Mouse (Mus musculus) hindbrain, embryonic 10.5 days (tissue): Measurements from ENCODE around the gene Il24. TPM values are rescaled to one million over a fixed set of nuclear protein-coding genes. Genes with fewer than 3 reads are reported as not detected.

ENCODE experiments used
- DNase-seq: peaks from one replicate; pipeline ENCODE4 v3.0.0-alpha.2; 2017; ENCODE audit warnings: low spot score
- H3K27ac ChIP-seq: fragments of 300-500 bp; sonication (generic); 2 replicates; pipeline ENCODE4 v1.5.1; 2016; ENCODE audit warnings: mild to moderate bottlenecking, moderate library complexity
- H3K27me3 ChIP-seq: fragments of 300-500 bp; sonication (generic); 2 replicates; pipeline ENCODE4 v1.6.1; 2016; ENCODE audit warnings: mild to moderate bottlenecking; ENCODE audit not compliant: poor library complexity, insufficient read depth, severe bottlenecking
- H3K36me3 ChIP-seq: fragments of 300-500 bp; sonication (generic); 2 replicates; pipeline ENCODE4 v1.6.1; 2016; ENCODE audit warnings: mild to moderate bottlenecking, moderate library complexity
- H3K4me1 ChIP-seq: fragments of 300-500 bp; sonication (generic); replicated peaks from 2 replicates; pipeline ENCODE4 v1.6.1; 2016; ENCODE audit warnings: mild to moderate bottlenecking
- H3K4me3 ChIP-seq: fragments of 300-500 bp; sonication (generic); 2 replicates; pipeline ENCODE4 v1.5.1; 2016; ENCODE audit warnings: mild to moderate bottlenecking, moderate library complexity
- H3K9me3 ChIP-seq: fragments of 300-500 bp; sonication (generic); 2 replicates; pipeline ENCODE4 v1.6.1; 2016; ENCODE audit warnings: mild to moderate bottlenecking, moderate library complexity
- WGBS: fragments of 180-500 bp; shearing (Covaris S2); methylation state at CpG from one replicate; pipeline ENCODE4 v1.1.7; 2016; 5-methylcytosine and 5-hydroxymethylcytosine counted together
- polyA plus RNA-seq: library from polyadenylated mRNA; unstranded; fragments of >200 nt; fragmentation: Nextera tagmentation; extraction: Ambion mirVana; gene quantifications from 2 replicates; pipeline ENCODE4 v1.2.1, GENCODE M21; 2016

Il24 gene
- polyA plus RNA-seq: not detected in 2 replicates

- no peaks in the 10 kb centered on the region for H3K4me1 ChIP-seq
- no peaks in the 10 kb centered on the region for H3K27me3 ChIP-seq
- no peaks in the 10 kb centered on the region for H3K36me3 ChIP-seq
- no peaks in the 10 kb centered on the region for H3K9me3 ChIP-seq
- no peak within 1 kb of the TSS for H3K4me3 ChIP-seq
- DNase-seq: no peak
- no peak within 1 kb of the TSS for H3K27ac ChIP-seq
Measured at GRCm38 (mm10) chr1:130887354-130887753, at the start of gene Il24. Gene Il24 (minus strand): TSS chr1:130887454.

GRCm38 (mm10) chr1:130936351-130936750, 49.1 kb upstream of the Il24 start:
- Histone ChIP-seq H3K9me3 (no peaks in the 10 kb centered on the region), H3K4me1 (peaks cover 10% of the 10 kb centered on the region), H3K27ac (no peak overlapping the region), H3K4me3 (no peak overlapping the region), H3K27me3 (no peaks in the 10 kb centered on the region), H3K36me3 (no peaks in the 10 kb centered on the region)
- peak; percentile 52 for DNase-seq
- 53% methylated on average over 6 of the region's 6 CpGs for WGBS

- H3K4me3 ChIP-seq: no peak overlapping the region
- no peak for DNase-seq
- no peaks in the 10 kb centered on the region for H3K27me3 ChIP-seq
- no peaks in the 10 kb centered on the region for H3K36me3 ChIP-seq
- no peak overlapping the region for H3K27ac ChIP-seq
- H3K4me1 ChIP-seq: no peaks in the 10 kb centered on the region
- no peaks in the 10 kb centered on the region for H3K9me3 ChIP-seq
Measured at GRCm38 (mm10) chr1:130926484-130926883, 39.2 kb upstream of the Il24 start.

- no peak overlapping the region for H3K27ac ChIP-seq
- no peaks in the 10 kb centered on the region for H3K36me3 ChIP-seq
- no peaks in the 10 kb centered on the region for H3K4me1 ChIP-seq
- DNase-seq: no peak
- no peak overlapping the region for H3K4me3 ChIP-seq
- no peaks in the 10 kb centered on the region for H3K9me3 ChIP-seq
- H3K27me3 ChIP-seq: no peaks in the 10 kb centered on the region
- 29% methylated on average over 1 of the region's 1 CpGs for WGBS
Measured at GRCm38 (mm10) chr1:130918323-130918980, 31.2 kb upstream of the Il24 start.

DNA sequence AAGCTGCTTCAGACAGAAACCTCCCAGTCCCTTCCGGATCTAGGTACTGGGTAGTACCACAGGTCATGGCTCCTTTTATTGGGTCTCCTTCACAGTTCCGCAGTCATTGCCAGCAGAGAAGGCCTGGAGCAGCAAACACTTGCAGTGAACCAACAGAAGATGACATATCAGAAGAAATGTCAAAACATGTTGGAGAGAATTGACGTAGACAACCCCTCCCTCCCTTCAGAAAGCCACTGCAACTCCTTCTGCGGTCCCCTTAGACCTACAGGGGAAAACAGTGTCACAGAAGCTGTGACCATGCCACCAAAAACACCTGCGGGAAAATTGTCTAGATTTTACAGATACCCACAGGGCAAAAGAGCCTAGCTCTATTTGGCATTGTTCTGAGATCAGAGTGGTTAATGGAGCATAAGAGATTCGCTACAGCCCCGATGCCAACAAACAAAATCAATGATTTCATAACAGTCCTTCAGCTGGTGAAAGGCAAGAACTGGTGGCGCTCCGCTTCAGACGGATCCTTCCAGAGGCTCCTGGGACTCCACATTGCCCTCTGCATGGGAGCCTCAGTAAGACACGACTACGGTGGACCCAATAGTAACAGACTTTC, 24.3 kb upstream of the Il24 start, which contains the start of gene Il20:
Gene Il20, minus strand, starts transcription at position 51 of the 610 bp plus-strand sequence.
- no peaks in the 10 kb centered on the region for H3K4me1 ChIP-seq
- no peak within 1 kb of the TSS for H3K4me3 ChIP-seq
- DNase-seq: no peak
- no peak within 1 kb of the TSS for H3K27ac ChIP-seq
- no peaks in the 10 kb centered on the region for H3K27me3 ChIP-seq
- no peaks in the 10 kb centered on the region for H3K9me3 ChIP-seq
- 85% methylated on average over 12 of the region's 12 CpGs for WGBS
- no peaks in the 10 kb centered on the region for H3K36me3 ChIP-seq

DNA sequence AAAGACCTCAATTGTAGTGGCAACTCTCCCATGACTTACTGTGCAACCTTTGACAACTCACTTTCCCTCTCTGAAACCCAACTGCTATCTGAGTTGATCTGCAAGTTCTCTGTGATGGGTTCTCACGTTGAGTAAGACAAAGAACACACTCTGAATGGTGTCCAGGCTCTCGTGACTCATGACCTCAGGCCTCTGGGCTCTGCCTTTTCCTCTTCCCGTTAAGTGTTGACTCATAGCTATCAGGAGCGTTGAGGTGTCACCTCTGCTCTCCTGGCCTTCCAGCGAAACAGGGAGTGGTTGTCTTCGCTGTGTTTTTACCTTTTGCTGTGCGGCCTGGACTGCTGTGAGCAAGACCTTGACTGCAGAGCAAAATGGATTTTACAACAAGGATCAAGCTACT, 15.3 kb upstream of the Il24 start:
- no peak for DNase-seq
- Histone ChIP-seq H3K9me3 (no peaks in the 10 kb centered on the region), H3K4me1 (no peaks in the 10 kb centered on the region), H3K27ac (no peak overlapping the region), H3K4me3 (no peak overlapping the region), H3K27me3 (no peaks in the 10 kb centered on the region), H3K36me3 (no peaks in the 10 kb centered on the region)
- WGBS: 88% methylated on average over 7 of the region's 7 CpGs

DNA sequence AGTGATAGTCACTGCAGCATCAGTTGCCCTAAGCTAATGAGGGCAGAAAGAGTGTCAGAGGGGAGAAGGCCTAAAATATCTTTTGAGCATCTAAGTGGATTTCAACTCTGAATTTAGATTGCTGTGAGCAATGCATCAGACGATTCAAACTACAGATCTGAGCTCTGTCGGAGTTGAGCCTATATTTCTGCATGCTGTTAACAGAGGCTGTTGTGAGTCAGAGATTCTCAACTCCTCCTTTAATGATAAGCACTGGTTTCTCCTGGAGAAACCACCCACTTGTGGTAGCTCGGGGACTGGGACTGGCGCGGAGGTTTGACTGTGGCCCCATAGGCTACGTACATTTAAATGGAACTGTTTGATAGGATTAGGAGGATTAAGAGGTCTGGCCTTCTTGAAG, 7.2 kb upstream of the Il24 start:
- Histone ChIP-seq H3K4me3 (no peak overlapping the region), H3K4me1 (no peaks in the 10 kb centered on the region), H3K27me3 (no peaks in the 10 kb centered on the region), H3K36me3 (no peaks in the 10 kb centered on the region), H3K27ac (no peak overlapping the region), H3K9me3 (no peaks in the 10 kb centered on the region)
- WGBS: 57% methylated on average over 6 of the region's 6 CpGs
- no peak for DNase-seq

GRCm38 (mm10) chr1:130893329-130894040, 6.2 kb upstream of the Il24 start:
- no peaks in the 10 kb centered on the region for H3K4me1 ChIP-seq
- H3K4me3 ChIP-seq: no peak overlapping the region
- WGBS: 73% methylated on average over 9 of the region's 9 CpGs
- H3K36me3 ChIP-seq: no peaks in the 10 kb centered on the region
- H3K27ac ChIP-seq: no peak overlapping the region
- no peaks in the 10 kb centered on the region for H3K9me3 ChIP-seq
- no peaks in the 10 kb centered on the region for H3K27me3 ChIP-seq
- DNase-seq: no peak

GRCm38 (mm10) chr1:130892446-130892845, 5.2 kb upstream of the Il24 start:
- Histone ChIP-seq H3K4me1 (no peaks in the 10 kb centered on the region), H3K4me3 (no peak overlapping the region), H3K36me3 (no peaks in the 10 kb centered on the region), H3K9me3 (no peaks in the 10 kb centered on the region), H3K27me3 (no peaks in the 10 kb centered on the region), H3K27ac (no peak overlapping the region)
- DNase-seq: no peak
- WGBS: 83% methylated on average over 1 of the region's 1 CpGs

GRCm38 (mm10) chr1:130883146-130883545, 4.1 kb downstream of the Il24 start:
- Histone ChIP-seq H3K36me3 (no peaks in the 10 kb centered on the region), H3K27ac (no peak overlapping the region), H3K27me3 (peaks cover 25% of the 10 kb centered on the region), H3K4me3 (no peak overlapping the region), H3K9me3 (no peaks in the 10 kb centered on the region), H3K4me1 (peaks cover 4% of the 10 kb centered on the region; the same call in 1 of the 2 replicates)
- WGBS: 86% methylated on average over 4 of the region's 4 CpGs
- DNase-seq: no peak

DNA sequence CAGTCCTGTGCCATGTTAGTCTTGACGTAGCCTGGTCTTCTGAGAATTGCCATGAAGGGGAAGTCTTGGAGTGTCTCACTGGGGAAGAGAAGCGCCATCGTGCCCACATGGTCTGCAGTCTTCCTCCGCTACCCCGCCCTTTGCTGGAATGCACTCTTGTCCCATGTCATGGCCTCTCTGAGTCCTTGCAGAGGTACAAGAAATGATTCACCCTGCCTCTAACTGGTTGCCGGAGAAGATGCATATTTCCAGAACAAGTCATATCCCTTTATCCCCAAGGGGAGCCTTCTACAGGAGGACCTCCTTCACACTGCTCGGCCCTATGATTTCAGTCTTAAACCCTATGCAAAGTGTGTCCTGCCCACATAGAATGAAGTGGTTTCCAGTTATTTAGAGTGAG, 7.3 kb downstream of the Il24 start:
- Histone ChIP-seq H3K36me3 (no peaks in the 10 kb centered on the region), H3K27me3 (peaks cover 38% of the 10 kb centered on the region), H3K27ac (no peak overlapping the region), H3K4me3 (no peak overlapping the region), H3K4me1 (peaks cover 9% of the 10 kb centered on the region; the same call in 1 of the 2 replicates), H3K9me3 (no peaks in the 10 kb centered on the region)
- WGBS: 91% methylated on average over 7 of the region's 7 CpGs
- DNase-seq: no peak

DNA sequence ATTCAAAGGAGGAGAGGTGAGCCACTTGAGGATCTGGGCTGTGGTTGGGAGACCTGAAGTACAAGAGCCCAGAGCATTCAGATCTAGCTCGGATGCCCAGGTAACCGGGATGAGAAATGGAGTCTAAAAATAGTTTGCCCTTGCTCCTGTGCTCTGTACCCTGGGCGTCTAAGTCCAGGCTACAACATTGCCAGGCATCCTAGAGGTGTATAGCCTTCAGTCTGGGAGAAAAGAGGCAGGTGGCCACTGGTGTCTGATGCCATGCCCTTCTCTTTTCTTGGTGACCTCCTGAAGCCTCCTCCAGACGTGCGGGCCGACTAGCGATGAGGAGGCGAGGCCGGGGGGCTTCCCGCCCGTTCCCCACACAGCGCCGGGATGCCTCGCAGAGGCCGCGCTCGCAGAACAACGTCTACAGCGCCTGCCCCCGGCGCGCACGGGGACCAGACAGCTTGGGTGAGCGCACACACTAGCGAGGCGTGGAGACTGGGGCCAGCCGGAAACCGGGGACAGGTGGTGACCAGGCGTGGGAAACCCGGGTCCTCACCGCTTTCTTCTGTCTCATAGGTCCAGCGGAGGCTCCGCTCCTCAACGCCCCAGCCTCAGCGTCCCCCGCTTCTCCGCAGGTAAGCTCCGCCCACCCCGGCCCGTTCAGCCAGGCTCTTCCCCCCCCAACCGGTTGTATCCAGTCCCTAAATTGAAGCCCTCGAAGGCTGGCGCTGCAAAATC, 9.2 kb downstream of the Il24 start:
- Histone ChIP-seq H3K4me3 (peak overlapping the region; percentile 58), H3K27ac (peak overlapping the region; percentile 37; the same call in 1 of the 2 replicates), H3K4me1 (peaks cover 9% of the 10 kb centered on the region; the same call in 1 of the 2 replicates), H3K27me3 (peaks cover 41% of the 10 kb centered on the region), H3K36me3 (no peaks in the 10 kb centered on the region), H3K9me3 (no peaks in the 10 kb centered on the region)
- 4% methylated on average over 43 of the region's 43 CpGs for WGBS
- DNase-seq: peak; percentile 35
